Mouse (Mus musculus): ENCODE measurements around the gene Fermt2. TPM values are rescaled to one million over a fixed set of nuclear protein-coding genes. Genes with fewer than 3 reads are reported as not detected.

The Fermt2 gene
- 17.9 TPM for polyA plus RNA-seq (2014; fragmentation: Illumina TruSeq; extraction: RNeasy Lipid Tissue Mini Kit (QIAGEN cat#74804); ENCODE audit: low read depth, low replicate concordance)

DNA sequence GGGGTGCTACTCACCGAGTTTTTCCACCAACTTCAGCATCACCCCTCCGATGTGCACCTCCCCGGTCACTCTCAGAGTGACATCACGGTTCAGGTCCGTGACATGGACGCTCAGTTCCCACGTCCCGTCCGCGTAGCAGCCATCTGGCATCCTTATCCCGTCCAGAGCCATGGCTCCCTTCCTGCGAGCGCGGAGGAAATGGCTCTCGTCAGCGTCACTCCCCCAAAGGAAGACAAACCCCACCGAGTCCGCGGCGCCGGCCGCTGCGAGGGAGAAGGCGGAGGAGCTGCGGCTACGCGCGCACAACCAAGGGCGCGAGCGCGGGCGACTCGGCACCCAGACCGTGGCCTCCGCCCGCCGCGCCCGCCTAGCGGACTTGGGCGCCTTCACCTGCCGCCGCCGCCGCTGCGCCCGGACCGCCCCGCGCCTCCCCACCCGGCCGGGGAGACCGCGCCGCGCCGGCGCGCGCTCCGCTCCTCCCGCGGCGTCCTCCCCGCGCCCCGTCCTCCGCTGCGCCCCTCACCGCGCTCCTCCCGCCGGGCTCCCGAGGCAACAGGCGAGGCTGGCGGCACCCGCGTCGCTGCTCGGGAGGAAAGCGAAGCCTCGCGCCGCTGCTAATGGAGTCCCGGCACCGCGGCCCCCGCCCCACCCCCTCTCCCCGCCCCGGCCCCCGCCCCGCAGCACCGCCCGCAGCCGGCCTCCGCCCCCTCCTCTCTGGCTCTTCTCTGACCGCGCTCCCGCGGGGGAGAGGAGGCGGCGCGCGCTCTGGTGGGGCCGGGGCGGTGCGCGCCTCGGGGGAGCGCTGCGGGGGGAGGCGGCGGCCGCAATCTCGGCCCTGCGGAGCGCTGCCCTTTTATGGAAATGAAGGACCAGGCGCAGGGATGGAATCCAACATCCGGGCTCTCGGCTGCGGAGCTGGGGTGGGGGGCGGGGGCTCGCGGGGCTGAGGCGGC is at the start of gene Fermt2:
Gene Fermt2 (minus strand): TSS at position 708 of the 953 bp plus-strand sequence.

Other genes starting within 250 kb of the Fermt2 start
- gene Ero1l, start 211.3 kb downstream of the Fermt2 start, polyA plus RNA-seq (2014; fragmentation: Illumina TruSeq; extraction: RNeasy Lipid Tissue Mini Kit (QIAGEN cat#74804); ENCODE audit: low read depth, low replicate concordance) = 28.9 TPM
- 225 TPM for gene Psmc6, start 200.3 kb downstream of the Fermt2 start, polyA plus RNA-seq (2014; fragmentation: Illumina TruSeq; extraction: RNeasy Lipid Tissue Mini Kit (QIAGEN cat#74804); ENCODE audit: low read depth, low replicate concordance)
- 140 TPM for gene Styx, start 179.0 kb downstream of the Fermt2 start, polyA plus RNA-seq (2014; fragmentation: Illumina TruSeq; extraction: RNeasy Lipid Tissue Mini Kit (QIAGEN cat#74804); ENCODE audit: low read depth, low replicate concordance)
- 38.5 TPM for gene Gnpnat1, start 125.2 kb downstream of the Fermt2 start, polyA plus RNA-seq (2014; fragmentation: Illumina TruSeq; extraction: RNeasy Lipid Tissue Mini Kit (QIAGEN cat#74804); ENCODE audit: low read depth, low replicate concordance)
- 366 TPM for gene Ddhd1, start 128.0 kb upstream of the Fermt2 start, polyA plus RNA-seq (2014; fragmentation: Illumina TruSeq; extraction: RNeasy Lipid Tissue Mini Kit (QIAGEN cat#74804); ENCODE audit: low read depth, low replicate concordance)